Mouse (Mus musculus) thymus, postnatal 14 days (tissue): ENCODE data around the gene Sec22b.
A peak's percentile ranks its signal among the peaks of the same experiment; 100 is the strongest.

ENCODE experiments used
- DNase-seq: peaks from one replicate; pipeline ENCODE4 v3.0.0; 2021

Gene Sec22b

GRCm38 (mm10) chr3:97911093-97911492, 10.1 kb downstream of the Sec22b start:
- no peak for DNase-seq

GRCm38 (mm10) chr3:97915081-97915480, 14.1 kb downstream of the Sec22b start:
- no peak for DNase-seq

- no peak for DNase-seq
These were observed 18.0 kb downstream of the Sec22b start for GRCm38 (mm10) chr3:97918885-97919550.

GRCm38 (mm10) chr3:97925246-97925645, 24.3 kb downstream of the Sec22b start:
- DNase-seq, result no peak

- no peak for DNase-seq
These were observed 26.3 kb downstream of the Sec22b start for GRCm38 (mm10) chr3:97927322-97927721.

GRCm38 (mm10) chr3:97928968-97929858, 28.2 kb downstream of the Sec22b start:
- peak; percentile 85 for DNase-seq

- DNase-seq, result no peak
These were observed 29.3 kb downstream of the Sec22b start for GRCm38 (mm10) chr3:97930141-97930786.

- no peak for DNase-seq
These were observed 29.8 kb downstream of the Sec22b start for GRCm38 (mm10) chr3:97930787-97931158.

- DNase-seq, result no peak
These were observed 30.4 kb downstream of the Sec22b start for GRCm38 (mm10) chr3:97931310-97931885.

GRCm38 (mm10) chr3:97932131-97932530, 31.1 kb downstream of the Sec22b start:
- peak; percentile 29 for DNase-seq

- DNase-seq, result no peak
These were observed 31.8 kb downstream of the Sec22b start for GRCm38 (mm10) chr3:97932771-97933170.

- peak; percentile 71 for DNase-seq
These were observed 32.3 kb downstream of the Sec22b start for GRCm38 (mm10) chr3:97933251-97933650.

GRCm38 (mm10) chr3:97933811-97934210, 32.8 kb downstream of the Sec22b start:
- DNase-seq, result no peak

GRCm38 (mm10) chr3:97934331-97935300, 33.6 kb downstream of the Sec22b start:
- DNase-seq, result no peak

- DNase-seq, result no peak
These were observed 36.3 kb downstream of the Sec22b start for GRCm38 (mm10) chr3:97937068-97937944.

- no peak for DNase-seq
These were observed 36.9 kb downstream of the Sec22b start for GRCm38 (mm10) chr3:97937945-97938266.

GRCm38 (mm10) chr3:97938814-97939526, 38.0 kb downstream of the Sec22b start:
- DNase-seq, result no peak

GRCm38 (mm10) chr3:97939626-97940510, 38.9 kb downstream of the Sec22b start:
- DNase-seq, result no peak

- DNase-seq, result no peak
These were observed 39.7 kb downstream of the Sec22b start for GRCm38 (mm10) chr3:97940511-97941204.
